Mouse (Mus musculus) hematopoietic stem cell, adult 5-6 weeks (primary cell): ENCODE data around the gene Lactb. TPM values are rescaled to one million over a fixed set of nuclear protein-coding genes. Genes with fewer than 3 reads are reported as not detected.

Experiments used
- ATAC-seq, 2 experiments: fragments of 125-278 bp in 1 of 2; replicated peaks in 1 of 2; 2 replicates each; pipeline ENCODE4 v1.8.0; 2016 to 2017; ENCODE audit warnings: inconsistent platforms in 2 of 2, mild to moderate bottlenecking in 2 of 2, moderate number of reproducible peaks in 2 of 2, low read depth in 1 of 2, moderate TSS enrichment in 1 of 2; ENCODE audit not compliant: low FRiP score in 2 of 2, poor library complexity in 2 of 2, severe bottlenecking in 2 of 2, insufficient read depth in 1 of 2, low TSS enrichment in 1 of 2
- total RNA-seq: library from RNA; stranded (forward); fragments of 172-1452, 232-1000 nt; gene quantifications from 2 replicates; pipeline ENCODE4 v1.2.3, GENCODE M21; 2017

The Lactb gene
- total RNA-seq, 1 experiment from 2014 or later, result 17.9 TPM

DNA sequence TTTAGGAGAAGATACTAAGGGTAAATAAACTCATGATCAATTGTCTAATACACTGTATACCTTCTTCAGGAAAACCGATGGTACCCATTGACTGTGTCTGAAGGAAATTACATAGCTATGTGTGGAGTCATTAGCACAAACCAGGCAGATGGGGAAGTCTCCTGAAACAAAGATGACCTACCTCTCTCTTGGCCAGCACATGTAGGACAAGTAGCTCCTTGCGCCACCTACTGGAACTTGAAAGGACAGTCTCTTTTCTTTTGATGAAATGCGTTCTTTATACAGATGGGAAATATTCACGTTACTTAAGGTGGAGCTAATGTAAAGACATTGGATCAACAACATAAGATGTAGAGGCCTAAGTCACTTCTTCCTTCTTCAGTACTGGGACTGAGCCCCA, 36.4 kb downstream of the Lactb start:
- peak; percentile 79 to 85 for ATAC-seq

DNA sequence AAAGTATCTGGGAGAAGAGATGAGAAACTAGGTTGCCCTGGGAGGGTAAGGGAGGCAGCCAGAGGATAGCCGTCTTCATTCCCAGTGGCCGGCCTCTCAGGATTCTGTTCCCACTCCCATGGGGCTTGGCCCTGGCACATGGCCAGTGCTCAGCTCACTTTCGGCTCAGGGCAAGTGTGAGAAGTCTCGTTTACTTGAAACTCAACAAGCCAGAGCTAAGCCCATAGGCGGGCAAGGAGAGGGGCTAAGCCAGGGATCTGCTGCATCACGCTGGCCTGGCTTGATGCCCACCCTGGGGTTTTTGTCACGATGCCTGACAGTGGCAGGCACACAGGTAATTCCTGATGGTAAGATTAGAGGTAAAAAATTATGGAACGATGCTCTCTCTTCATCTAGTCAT, 37.8 kb downstream of the Lactb start:
- ATAC-seq, result peak; percentile 58 to 60; a peak in 3 of 4 replicates

DNA sequence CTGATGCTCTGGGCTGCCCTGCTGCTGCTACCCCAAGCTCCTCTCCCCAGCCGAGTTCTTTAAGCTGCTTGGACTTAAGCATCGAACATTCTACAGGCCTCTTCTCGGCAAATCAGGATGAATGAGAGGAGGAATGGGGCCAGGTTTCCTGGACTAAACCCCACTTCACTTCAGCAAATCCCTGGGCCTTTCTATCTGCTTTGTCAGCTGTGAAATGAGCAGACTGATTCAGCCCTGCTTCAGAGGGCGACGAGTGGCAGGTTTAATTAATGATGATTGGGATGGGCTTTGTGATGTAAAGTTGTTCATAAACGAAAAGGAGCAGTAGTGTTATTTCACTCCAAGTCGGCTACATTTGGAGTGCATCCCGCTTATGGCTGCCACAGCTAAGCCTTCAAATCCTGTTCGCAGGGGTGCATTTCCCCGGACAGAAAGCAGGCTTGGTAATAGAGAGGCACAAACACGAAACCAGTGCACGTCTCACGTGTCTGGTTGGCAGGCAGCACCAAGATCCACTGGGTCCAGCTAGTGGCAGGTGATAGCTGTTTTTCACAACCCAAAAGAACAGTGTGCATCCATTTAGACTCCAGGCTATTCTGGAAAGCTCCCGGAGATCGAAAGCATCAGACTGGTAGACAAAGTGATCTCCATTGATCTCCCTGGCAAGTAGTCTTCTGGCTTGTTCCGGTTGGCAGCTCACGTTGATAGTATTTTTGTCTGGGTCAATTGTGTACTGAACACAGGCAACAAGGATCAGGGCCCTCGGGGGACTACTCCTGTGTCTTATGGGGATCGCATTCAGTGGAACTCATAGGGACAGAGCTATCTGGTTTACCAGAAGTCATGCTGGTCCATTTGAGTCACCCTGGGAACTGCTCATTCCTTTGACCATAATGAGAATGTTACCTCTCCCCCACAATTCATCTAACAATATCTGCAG, 41.1 kb downstream of the Lactb start:
- ATAC-seq, result no peak

DNA sequence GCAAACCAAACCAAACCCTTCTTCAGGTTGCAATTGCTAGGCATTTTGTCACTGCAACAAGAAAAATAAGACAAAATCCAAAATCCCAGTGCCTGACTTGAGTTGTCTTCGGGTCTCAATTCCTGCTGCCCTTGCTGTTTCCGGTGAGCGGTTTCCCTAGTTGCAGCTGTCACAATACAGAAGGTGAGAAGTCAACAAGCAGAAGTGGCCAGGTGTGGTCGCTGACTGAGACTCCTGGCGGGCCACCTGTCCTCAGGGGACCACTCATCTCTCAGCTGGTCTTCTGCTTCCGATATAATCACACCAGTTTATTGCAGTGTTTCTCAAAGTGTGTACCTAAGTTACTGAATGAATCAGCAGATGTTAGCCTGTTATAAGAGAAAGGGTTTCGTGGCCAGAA, 44.9 kb downstream of the Lactb start:
- no peak for ATAC-seq

DNA sequence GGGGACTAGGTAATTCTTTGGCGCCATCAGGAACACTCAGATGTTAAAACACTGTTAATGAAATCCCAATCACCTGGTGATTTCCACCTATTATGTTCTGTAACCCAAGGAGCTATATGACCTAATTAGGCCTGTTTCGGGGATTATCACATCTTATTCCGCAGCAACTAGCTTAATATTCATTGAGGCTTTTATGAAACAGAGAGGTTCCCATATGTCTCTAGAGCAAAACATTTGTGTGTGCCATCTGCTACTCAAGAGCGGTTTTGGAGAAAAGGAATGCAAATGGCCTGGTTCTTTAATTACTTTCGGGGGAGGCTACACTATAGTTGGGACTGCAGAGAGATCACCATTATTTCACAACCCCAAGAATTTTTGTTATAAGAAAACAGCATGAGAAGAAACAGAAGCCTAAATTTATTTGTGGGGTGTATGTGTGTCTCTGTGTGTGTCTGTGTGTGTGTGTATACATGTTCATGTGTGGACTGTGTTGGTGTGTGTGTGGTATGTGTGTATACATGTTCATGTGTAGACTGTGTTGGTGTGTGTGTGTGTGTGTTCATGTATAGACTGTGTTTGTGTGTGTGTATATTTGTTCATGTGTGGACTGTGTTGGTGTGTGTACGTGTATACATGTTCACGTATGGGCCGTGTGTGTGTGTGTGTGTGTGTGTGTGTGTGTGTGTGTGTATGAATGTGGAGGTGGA, 47.4 kb downstream of the Lactb start:
- ATAC-seq, result no peak

DNA sequence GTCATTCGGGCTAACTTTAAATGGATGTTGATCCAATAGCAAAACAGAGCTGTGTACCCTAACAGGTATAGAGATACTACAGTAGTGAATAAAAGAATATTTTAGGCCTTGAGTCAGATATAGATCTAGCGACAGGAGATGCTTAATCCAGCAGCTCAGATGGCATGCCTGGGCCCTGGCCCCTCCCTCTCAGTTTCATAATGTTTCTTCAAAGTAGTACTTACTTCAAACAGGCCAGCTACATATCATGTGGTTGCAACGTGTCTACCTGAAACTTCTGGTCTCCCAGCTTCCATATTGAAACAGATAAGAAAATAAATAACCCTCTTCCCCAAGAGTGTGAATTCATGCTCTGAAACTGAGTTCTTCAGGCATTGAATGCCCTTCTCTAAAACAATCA, 49.4 kb downstream of the Lactb start:
- ATAC-seq, result no peak

DNA sequence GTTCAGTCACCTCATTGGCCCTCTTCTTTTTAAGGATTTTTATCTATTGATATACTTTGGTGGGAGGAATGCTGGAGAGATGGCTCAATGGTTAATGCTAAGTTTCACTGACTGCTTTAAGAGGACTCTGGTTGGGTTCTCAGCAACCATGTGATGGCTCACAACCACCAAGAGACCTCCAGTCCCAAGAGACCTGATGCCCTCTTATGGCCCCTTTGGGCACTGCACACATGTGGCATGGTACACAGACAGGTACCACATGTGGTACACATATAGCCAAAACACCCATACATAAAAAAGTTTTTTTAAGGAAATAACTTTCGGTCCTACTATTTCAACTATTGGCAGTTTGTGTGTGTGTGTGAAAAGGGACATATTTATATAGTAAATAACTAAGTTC, 53.2 kb downstream of the Lactb start:
- ATAC-seq, result no peak

DNA sequence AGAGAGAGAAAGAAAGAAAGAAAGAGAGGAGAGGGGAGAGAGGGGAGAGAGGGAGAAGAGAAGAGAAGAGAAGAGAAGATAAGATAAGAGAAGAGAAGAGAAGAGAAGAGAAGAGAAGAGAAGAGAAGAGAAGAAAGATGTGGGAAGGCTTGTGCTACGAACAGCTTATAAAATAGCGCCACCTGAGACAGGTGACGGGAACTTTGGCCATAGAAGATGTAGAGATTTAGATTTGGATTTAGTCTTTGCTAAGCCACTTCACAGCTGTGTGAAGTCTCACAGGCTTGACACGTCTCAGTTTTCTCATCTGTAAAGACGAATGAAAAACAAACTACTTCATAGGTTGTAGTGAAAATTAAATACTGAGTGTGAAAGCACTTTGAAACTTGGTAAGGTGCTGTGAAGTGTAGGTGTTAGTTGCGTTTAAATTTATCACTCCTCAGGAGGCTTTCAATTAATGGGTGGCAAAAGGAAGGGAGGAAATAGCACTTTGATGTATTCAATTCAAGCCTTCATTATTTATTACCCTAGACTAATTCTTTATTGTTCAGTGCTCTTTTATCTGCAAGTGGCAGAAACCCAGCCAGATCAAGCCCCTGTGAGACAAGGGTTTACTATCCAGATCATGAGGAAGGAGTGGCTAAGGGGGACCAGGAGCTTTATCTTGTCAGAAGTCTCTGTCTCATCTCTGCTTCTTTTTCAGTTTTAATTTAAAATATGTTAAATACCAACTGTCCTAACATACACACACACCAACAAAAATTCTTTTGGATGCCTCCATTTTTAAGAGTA, 54.6 kb downstream of the Lactb start:
- no peak for ATAC-seq

DNA sequence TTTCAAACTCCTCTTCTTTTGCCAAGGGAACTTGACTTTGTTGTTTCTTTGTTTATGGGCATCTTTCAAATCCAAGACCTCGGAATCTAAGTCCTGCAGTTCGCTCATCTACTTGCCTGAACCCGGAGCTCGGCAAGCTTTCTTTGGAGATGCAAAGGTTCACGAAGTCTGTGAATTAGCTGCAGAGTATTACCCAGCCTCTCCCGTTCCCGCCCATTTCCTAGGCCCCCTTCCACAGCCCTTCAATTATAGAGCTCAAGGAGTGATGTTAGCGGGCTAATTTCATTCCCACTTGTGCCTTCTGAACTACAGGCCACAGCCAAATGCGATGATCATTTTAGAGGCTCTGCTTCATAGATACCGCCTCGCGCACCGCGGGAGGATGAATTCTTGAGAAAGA, 55.3 kb downstream of the Lactb start:
- no peak for ATAC-seq

DNA sequence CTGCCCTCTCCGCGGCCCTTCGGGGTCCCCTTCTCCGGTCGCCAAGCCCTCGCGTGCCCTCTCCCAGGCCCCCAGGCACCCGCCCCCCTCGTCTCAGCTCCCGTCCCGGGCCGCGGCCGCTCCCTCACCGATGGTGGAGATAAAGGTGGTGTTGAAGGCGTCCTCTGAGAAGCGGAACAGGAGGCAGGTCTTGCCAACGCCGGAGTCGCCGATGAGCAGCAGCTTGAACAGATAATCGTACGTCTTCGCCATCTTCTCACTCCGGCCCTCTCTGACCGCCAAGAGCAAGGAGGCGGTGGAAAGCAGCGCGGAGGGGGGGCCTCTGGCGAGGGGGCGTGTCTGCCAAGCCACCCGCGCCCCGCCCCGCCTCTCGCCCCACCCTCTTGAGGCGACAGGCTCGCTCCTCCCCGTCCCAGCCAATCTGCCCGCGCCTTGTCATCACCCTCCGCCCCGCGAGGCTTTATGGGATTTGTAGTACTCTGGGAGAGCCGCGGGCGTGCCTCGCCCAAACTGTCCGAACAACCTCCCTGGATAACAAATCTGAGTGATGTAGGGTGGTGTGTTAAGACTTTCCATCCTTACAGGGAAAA, 55.8 kb downstream of the Lactb start, which contains the start of gene Rab8b:
Gene Rab8b, minus strand, starts transcription at position 306 of the 590 bp plus-strand sequence.
- peak; percentile 71 to 86 for ATAC-seq

DNA sequence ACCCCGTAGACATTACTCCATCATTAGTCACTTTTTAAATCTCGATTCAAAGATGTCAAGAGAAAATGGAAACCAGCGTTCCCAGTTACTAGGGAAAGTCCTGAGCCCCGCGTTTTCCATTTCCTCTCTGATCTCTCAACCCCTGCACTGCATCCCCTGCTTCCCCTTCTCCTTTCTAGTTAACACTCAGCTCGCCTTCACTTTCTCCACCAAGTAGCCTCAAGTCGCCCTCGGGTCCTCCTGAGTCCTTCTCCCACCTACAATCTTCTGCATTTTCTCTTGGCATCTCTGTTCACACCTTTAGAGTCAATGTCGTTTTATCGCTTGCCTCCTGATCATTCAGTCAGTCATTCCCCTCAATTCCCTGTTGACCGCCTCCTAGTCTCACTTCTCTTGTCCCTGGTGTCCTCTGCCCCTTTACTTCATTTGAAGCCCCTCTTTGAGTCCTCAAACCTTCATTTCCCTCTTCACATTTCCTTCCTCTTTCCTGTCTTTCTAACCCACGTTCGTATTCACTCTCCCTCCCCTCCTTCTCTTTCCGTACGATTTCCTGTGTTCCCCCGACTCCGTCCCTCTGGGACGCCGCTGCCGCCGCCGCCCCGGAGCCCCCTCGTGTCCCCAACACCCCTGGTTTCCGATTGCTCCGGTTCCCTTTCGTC, 56.5 kb downstream of the Lactb start:
- no peak for ATAC-seq

DNA sequence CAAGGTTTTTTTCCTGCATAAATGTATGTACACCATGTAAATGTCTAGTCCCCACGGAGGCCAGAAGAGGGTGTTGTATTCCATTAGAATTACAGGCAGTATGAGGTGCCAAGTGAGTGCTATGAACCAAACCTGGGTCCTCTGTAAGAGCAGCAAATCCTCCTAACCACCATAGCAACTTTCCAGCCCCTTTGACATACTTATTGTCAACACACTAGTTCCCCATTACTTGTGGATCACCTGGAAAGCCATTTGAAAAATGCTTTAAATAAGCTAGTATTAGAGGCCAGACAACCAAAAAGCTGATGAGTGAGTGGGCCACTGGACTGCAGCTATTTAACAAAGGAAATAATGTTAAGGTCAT, 57.4 kb downstream of the Lactb start:
- no peak for ATAC-seq

DNA sequence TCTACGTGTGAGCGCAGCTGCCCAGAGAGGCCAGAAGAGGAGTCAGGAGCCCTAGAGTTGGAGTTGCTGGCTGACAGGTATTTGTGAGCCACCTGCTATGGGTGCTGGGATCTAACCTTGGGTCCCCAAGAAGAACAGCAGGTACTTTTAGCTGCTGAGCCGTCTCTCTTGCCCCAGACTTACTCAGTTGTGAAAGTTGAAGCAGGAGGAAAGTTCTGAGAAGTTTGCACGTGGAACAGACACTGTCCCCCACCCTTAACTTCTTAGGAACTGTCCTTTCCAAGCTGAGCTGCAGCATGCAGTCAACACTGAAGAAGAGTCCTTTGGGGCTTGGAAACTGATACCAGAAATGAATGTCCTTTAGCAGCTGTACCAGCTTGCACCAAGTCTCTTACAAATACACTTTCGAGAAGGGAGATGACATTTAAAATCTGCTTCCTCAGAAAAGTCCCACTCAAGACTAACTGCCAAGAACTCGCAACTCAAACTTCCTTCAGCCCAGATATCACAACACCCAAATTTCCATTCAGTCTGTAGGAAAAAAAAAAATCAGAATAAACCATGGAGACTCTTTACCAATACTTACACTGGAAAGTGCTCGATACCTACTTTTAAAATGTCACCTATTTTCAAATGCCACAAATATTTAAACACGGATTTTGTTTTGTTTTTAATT, 57.9 kb downstream of the Lactb start:
- ATAC-seq, result no peak

DNA sequence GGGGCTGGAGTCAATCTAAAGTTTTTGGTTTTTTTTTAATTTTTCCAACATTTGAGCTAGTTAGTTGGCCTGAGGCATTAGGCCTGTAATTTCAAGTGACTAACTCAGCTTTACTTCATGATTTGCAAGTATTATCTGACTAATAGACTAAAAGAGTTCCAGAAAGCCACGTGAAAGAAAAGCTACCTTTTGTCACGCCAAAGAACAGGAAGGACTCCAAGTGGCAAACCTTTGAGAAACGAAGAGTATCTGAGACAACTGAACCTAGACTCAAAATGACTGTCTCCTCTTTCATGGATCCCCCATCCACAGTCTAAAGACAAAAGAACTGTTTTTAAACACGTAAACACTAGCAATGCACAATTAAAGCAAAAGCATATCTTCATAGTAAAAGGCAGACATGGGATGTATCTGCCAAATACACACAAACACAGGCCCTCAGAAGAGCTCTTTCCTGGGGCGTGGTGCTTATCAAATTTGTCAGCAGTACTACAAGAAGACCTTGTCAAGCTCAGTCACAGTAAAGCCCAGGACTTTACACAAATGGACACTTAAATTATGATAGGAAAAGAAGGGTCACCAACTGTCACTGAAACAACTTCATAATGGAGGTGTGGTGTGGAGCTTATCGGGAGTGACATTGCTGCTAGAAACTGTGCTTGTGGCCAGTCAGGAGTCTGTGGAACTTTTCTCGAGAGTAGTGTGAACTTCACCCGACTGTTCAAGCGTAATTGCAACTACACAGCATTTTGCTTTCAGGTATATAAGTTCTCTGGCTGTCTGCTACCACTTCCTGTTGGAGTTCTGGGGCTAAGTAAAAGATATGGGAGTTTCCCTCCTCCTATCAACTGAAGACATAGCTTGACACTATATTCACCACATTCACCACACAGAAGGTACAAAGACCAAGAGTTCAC, 59.2 kb downstream of the Lactb start:
- ATAC-seq, result peak in 1 of 2 experiments; percentile 2; a peak in 1 of 4 replicates

DNA sequence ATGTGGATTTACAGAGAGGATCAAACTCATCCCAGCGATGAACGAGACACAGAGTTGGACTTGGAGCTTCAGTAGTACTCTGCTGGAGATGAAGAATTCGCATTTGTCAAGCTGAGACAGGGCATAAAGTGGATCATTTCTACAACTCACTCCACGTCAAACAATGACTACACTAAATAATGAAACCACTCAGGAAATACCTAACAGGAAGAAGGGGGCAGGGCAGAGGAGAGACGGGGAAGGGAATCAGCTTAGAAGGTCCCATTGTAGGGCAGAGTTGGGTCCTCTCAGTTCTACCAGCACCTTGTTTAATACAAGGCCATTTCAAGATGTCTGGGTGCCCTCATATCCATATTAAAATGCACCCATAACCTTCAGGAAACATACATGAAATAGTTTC, 59.9 kb downstream of the Lactb start:
- peak; percentile 65 to 68 for ATAC-seq

DNA sequence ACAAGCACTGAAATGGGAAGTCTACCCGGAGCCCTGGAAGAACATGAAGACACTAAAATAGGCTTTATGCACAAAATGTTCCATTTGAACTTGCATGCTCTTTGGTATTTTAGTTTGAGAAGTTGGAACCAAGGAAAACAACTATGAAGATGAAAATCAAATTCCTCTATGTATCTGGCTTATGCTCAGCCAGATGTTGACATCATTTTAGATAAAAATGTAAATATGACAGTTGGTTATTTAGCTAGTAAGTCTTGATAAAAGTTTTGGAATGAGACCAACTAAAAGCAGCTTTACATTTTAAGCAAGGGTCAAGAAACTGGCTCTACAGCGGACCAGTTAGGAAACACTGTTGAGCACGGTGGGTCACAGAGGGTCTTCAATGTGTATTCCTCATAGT, 60.7 kb downstream of the Lactb start:
- no peak for ATAC-seq
